Mouse (Mus musculus) cerebellum, adult 18-20 months (tissue): ENCODE measurements around the gene Rpl13a.
"Not testable (repeated sequence)": the region's sequence is repeated elsewhere in the genome, so short reads cannot be mapped to it uniquely, and the experiment has no call there.

Experiments used
- DNase-seq, 2 experiments: peaks; one replicate each; pipeline ENCODE4 v3.0.0; 2021

Gene Rpl13a

GRCm38 (mm10) chr7:45156206-45156605 is 27.6 kb upstream of the Rpl13a start:
- no peak for DNase-seq

- no peak for DNase-seq
These were observed 27.0 kb upstream of the Rpl13a start for GRCm38 (mm10) chr7:45155590-45155989.

- DNase-seq = peak; percentile 66 to 70
These were observed 26.5 kb upstream of the Rpl13a start for GRCm38 (mm10) chr7:45154993-45155514.

DNA sequence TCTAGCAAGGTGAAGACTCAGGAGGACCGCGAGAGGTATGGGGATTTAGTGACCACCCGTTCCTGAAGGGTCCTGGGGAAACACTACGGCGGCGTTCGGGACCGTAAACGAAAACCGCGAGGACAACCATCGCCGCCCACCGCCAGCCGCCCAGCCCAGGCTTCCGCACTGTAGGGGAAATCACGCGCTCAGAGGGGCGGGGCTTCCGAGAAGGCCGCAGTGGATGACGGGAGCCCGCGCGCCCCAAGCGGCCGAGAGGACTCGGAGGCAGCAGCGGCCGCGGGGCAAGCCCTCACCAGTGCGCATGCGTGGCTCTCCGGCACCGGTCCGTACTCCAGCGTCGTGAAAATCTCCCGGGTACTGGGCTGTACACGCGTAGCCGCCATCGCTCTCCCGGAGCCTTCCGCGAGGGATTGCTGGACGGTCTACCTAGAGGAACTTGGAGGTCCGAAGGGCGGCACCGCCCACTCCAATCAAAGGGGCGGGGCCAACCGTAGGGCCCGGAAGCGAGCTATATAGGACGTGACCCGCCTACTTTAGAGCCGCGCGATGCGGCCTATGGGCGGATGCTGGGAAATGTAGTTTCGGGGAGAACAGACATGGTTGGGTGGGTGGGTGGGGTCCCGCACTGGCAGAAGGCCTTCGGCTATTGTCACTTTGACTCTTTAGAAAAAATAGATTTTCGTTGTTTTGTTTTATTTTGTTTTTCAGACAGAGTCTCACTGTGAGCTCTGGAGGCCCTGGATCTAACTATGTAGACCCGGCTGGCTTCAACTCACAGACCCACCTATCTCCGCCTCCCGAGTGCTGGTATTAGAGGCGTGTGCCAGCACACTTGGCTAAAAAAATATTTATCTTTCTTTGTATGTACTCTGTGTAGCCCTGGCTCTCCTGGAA is 25.8 kb upstream of the Rpl13a start, which contains the start of the genes Pih1d1 and Aldh16a1:
Gene Pih1d1 (plus strand): TSS at position 208 of the 897 bp plus-strand sequence.
Gene Aldh16a1 (minus strand): TSS at position 489 of the 897 bp plus-strand sequence.
- DNase-seq = peak; percentile 97 to 99

DNA sequence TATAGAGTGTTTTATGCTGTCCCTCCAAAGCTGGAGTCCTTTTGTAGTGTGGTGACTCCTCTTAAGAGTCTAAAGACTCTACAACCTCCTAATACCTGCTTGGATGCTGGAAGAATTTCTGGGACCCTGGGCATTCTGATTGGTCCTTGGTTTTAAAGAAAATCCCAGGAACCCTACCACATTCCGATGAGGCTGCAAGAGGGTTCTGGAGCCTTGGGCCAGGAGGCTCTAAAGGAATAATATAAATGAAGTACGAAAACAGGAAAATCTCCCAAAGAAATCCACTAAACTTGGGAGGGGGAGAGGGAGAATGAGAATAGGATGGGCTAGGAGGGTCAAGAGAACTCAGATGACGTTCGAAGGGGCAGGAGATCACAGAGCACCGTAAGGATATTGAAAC is 25.0 kb upstream of the Rpl13a start:
- DNase-seq = no peak

GRCm38 (mm10) chr7:45153052-45153451 is 24.5 kb upstream of the Rpl13a start:
- not testable (repeated sequence) for DNase-seq

- no peak for DNase-seq
These were observed 22.7 kb upstream of the Rpl13a start for GRCm38 (mm10) chr7:45151303-45151702.

GRCm38 (mm10) chr7:45150321-45150720 is 21.8 kb upstream of the Rpl13a start:
- DNase-seq = no peak

DNA sequence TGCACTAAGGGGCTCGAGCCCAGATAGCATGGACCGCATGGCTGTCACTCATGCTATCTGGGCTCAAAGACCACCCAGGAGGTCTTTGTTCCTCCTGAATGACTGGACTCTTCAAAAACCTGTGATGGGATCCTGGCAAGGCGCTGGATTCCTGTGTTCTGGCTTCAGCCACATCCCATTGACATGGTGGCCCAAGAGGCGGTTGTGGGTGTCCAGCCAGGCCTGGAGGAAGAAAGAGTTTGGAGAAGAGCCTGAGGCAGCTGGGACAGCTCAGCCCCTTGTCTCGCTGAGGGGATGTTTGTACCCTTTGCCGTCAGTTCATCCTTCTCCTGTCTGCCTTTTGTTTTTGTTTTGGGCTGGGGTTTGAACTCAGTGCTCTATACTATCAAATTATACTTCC is 21.0 kb upstream of the Rpl13a start:
- DNase-seq = no peak

DNA sequence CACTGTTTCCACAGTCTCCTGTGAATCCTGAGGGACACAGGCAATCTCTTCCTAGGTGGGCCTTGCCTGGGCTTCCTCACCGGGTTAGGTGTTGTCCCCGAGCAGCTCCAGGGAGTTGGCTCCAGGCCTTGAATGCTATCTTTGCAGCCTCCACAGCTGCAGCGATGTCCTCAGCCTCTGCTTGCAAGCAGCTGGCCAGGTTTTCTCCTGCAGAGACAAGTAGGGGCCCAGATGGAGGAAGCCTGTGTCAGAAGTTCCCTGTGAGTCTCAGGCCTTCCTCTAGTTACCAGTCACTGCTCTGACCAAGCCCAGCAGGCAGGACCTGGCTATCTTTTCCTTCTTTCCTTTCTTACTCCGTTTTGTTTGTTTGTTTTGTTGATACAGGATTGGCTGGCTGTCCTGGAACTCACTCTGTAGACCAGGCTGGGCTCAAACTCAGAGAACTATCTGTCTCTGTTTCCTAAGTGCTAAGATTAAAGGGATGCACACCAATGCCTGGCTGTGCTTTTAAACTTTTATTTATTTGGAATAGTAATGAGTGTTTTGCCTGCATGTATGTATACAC is 20.1 kb upstream of the Rpl13a start:
- no peak for DNase-seq

GRCm38 (mm10) chr7:45147899-45148298 is 19.3 kb upstream of the Rpl13a start:
- no peak for DNase-seq

GRCm38 (mm10) chr7:45147267-45147666 is 18.7 kb upstream of the Rpl13a start:
- DNase-seq = no peak

GRCm38 (mm10) chr7:45145460-45145859 is 16.9 kb upstream of the Rpl13a start:
- DNase-seq = no peak

DNA sequence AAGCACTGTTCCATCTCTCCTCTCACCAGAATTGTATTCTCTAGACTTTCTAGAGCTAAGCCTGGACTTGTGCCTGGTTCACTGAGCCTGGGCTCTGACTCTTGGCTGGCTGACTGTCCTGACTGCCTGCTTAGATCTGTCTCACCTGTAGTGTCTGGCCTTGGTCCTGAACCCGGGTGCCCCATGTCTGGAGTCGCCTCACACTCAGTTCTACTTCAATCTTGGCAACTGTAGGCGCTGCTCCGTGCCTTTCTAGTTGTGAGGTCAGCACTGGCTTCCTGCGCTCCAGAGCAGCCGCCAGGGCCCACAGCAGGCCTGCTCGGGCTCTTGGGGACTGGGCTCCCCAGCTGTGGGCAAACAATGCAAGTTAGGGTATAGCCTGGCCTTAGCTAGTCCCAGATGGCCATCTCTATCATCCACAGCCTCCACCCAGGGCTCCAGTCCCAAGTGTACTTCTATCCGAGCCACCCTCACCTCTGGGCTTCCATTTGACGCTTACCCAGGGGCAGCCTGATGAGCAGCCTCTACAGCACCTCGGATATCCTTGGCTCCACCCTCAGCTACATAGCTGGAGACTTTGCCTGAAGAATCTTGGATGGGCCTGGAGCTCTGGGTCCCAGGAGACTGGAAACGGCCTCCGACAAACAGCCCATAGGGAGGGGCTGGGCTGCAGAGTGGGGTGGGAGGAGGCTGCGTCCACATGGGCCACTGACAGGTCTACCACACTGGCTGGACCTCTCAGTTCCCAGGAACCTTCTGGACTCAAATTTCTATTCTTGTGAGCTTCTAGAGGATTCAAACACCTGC is 16.0 kb upstream of the Rpl13a start:
- no peak for DNase-seq

GRCm38 (mm10) chr7:45141914-45142313 is 13.4 kb upstream of the Rpl13a start:
- DNase-seq = no peak

- no peak for DNase-seq
These were observed 12.8 kb upstream of the Rpl13a start for GRCm38 (mm10) chr7:45141319-45141718.

DNA sequence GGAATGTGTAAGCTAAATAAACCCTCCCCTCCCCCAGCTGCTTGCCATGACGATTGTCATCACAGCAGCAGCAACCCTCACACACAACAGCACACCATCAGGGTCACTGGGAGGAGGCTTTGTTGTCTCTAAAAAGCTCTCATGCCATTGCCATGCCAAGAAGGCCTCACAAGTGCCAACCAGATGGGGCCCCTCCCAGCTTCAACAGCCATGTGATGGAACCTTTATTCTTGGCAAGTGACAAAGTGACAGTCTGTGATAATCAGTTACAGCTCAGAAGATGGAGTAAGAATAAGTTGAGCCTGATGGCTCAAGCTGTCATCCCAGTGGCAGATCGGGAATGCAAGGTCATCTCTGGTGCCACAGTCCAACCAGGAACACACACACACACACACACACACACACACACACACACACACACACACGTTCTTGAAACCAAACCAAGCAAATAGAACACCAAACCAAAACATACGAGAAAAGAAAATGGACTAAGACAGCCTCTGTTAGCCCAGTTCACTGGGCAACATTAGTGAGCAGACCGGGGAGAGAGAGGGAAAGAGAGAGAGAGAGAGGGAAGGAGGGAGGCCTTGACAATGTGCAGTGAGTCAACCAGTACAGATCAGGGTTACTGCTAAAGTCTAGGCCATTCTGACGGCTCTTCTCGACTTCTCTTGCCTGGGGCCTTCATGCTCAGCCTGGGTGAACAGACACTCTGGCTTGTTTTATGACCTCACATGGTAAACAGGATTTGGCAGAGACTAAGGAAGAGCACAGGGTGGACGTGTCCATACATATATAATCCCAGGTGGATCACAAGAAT is 11.6 kb upstream of the Rpl13a start:
- no peak for DNase-seq

DNA sequence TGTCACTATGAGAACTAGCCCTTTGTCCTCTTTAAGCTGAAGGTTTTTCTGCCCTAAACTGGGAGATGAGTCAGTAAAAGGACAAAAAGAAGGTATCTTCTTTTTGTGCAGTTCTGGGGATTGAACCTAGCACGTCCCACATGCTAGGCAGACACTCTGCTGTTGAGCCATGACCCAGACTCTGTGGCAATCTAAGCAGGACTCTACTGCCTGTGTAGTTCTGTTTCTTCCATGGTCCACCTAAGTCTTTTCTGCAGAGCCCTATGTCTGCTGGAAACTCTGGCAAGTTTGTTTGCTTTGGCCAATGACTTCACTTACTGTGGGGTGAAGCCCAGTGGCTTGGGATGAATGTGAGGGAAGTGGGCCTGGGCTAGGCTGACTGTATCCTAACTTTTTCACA is 9.8 kb upstream of the Rpl13a start:
- DNase-seq = no peak

DNA sequence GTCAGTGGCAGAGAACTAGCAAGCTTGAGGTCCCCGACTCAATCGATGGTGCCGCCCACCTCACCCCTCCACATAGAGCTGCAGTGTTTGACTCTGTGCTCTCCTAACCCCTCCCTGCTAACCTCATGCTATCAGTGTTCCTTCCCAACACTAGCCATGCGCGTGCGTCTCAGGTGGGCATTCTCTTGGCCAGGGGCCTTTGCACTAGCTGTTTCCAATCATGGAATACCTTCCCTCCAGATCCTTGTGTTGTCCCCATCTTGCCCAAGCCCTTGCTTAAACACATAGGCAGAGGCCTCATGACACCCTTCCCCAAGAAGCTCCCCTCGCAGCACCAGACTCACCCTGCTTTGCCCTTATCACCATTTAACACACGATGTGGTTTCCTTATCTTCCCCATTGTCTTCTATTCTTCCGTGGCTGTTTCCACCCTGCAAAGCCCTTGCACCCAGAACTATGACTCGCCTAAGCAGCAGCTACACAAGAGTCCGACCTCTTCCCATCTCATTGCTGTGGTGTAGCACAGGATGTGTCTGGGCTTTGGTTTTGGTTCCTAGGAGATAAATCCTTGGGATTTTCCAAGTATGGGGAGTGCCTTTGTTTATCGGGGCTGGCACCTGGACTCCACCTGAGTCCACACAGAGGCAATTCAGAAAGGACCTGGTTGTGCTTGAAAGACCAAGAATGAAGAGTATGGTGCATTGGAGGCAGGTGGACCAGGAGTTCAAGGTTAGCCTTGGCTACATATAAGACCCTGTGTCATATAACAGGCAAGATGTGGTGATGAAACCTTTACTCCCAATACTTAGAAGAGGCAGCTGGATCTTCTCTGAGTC is 8.8 kb upstream of the Rpl13a start:
- no peak for DNase-seq

- peak; percentile 91 to 94 for DNase-seq
These were observed 7.5 kb upstream of the Rpl13a start, which contains the start of the genes Gm45713 and Flt3l for GRCm38 (mm10) chr7:45135993-45136567. Gene Gm45713, minus strand, starts transcription at chr7:45136231. Gene Flt3l, minus strand, starts transcription at chr7:45136432.

- DNase-seq = no peak
These were observed 6.8 kb upstream of the Rpl13a start for GRCm38 (mm10) chr7:45135370-45135769.
